8 mouse cellular contexts compared by ENCODE assay signal in the genomic region with DNA sequence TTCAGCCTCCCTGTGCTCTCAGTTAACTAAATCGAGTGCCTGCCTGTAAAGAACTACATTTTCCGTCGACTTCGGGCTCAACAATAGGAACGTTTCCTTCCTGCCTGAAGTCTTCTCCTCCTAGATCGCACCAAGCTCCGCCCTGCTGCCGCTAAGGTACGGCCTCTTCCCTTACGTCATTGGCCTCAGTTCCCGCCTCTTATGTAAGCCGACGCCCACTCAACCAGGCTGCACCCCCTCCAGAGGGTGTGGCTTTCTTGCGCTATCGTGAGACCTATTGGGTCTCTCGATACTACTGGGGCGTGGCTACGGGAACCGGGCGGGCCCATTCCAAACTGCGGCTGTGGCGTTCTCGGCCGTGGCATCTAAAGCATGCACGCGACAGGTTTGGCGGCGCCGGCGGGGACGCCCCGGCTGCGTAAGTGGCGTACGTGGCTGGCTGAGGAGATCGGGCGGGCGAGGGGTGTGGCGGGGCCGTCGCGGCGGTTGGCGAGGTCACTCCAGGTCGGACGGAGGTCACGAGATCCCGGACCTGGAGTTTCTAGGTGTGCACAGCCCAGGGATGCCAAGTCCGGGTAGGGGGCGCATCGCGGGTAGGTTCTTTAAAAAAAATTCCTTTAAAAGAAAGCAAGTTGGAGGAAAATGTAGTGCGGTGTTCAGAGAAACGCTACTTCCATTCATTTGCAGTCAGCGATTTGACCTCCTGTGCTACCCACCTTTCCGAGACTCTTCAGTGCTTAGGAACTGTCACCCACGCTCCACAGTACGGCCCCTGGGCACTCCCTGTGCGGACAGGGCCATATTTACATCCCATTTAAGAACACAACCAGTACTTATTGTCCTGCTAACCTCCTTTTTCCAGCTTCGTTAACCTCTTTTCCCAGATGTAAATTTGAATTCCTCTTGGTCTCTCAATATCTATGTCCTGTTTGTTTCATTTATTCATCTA. TPM values are rescaled to one million over a fixed set of nuclear protein-coding genes. Genes with fewer than 3 reads are reported as not detected.
A peak's percentile ranks its signal among the peaks of the same experiment; 100 is the strongest.
DNase-seq lines count a peak whose midpoint lies in the region; ATAC-seq and TF ChIP-seq lines count a peak whose summit lies in the region.

Gene Yif1b (plus strand): TSS at position 311 of the 949 bp plus-strand sequence.

- peak; percentile 100 for DNase-seq in A20 (ENCODE audit: low read depth, low spot score)
- peak; percentile 98 for DNase-seq in heart, adult 9 months (ENCODE audit: low spot score in 2 of 2)
- peak; percentile 93 to 97 for DNase-seq in monocyte, adult 2 months (ENCODE audit: low read depth in 1 of 2, low spot score in 2 of 2)
- peak; percentile 98 to 99 for DNase-seq in spleen, postnatal 36 days (ENCODE audit: low spot score in 2 of 2)

- TF ChIP-seq POLR2A in bone marrow macrophage, adult 2 months (IDR thresholded peaks at IDR 0.05; ENCODE audit: borderline replicate concordance, low read depth, low read length) = no peak
- TF ChIP-seq POLR2A in embryonic fibroblast, embryonic 13.5 days (IDR thresholded peaks at IDR 0.05; ENCODE audit: low read depth, low read length) = peak; percentile 93

- no peaks in the 10 kb centered on the region for H3K36me3 ChIP-seq in kidney, embryonic 14.5 days (ENCODE audit: control insufficient read depth, insufficient read depth, low read length)
- no peaks in the 10 kb centered on the region for H3K36me3 ChIP-seq in limb, embryonic 15.5 days

- peak within 1 kb of the TSS; percentile 61 for H3K4me3 ChIP-seq in bone marrow macrophage, adult 2 months (ENCODE audit: insufficient read depth, low read length)
- peak within 1 kb of the TSS; percentile 87 for H3K4me3 ChIP-seq in embryonic fibroblast, embryonic 13.5 days (ENCODE audit: insufficient read depth, low read length)
- peak within 1 kb of the TSS; percentile 71 for H3K4me3 ChIP-seq in kidney, embryonic 14.5 days (ENCODE audit: low read length)
- H3K4me3 ChIP-seq in limb, embryonic 15.5 days = peak within 1 kb of the TSS; percentile 73

- WGBS in kidney, embryonic 14.5 days = under 1% methylated on average over 60 of the region's 60 CpGs
- under 1% methylated on average over 60 of the region's 60 CpGs for WGBS in limb, embryonic 15.5 days

- peak within 1 kb of the TSS; percentile 85 for H3K27ac ChIP-seq in bone marrow macrophage, adult 2 months (ENCODE audit: insufficient read depth, low read depth, low read length)
- peak within 1 kb of the TSS; percentile 76 for H3K27ac ChIP-seq in embryonic fibroblast, embryonic 13.5 days (ENCODE audit: insufficient read depth, low read length)
- H3K27ac ChIP-seq in kidney, embryonic 14.5 days (ENCODE audit: low read depth, low read length) = peak within 1 kb of the TSS; percentile 88
- H3K27ac ChIP-seq in limb, embryonic 15.5 days = peak within 1 kb of the TSS; percentile 96

- H3K9me3 ChIP-seq in kidney, embryonic 14.5 days (ENCODE audit: control insufficient read depth, low read length) = no peaks in the 10 kb centered on the region
- no peaks in the 10 kb centered on the region for H3K9me3 ChIP-seq in limb, embryonic 15.5 days

- H3K4me2 ChIP-seq in kidney, embryonic 14.5 days (replicated peaks; ENCODE audit: low read depth, low read length) = peak within 1 kb of the TSS; percentile 69
- H3K4me2 ChIP-seq in limb, embryonic 15.5 days = peak within 1 kb of the TSS; percentile 69

- peak; percentile 97 for ATAC-seq in kidney, embryonic 14.5 days (ENCODE audit: low FRiP score, low TSS enrichment)
- peak; percentile 96 for ATAC-seq in limb, embryonic 15.5 days (ENCODE audit: insufficient number of reproducible peaks, low FRiP score, low TSS enrichment, low read depth)

- H3K4me1 ChIP-seq in bone marrow macrophage, adult 2 months (ENCODE audit: control insufficient read depth, insufficient read depth, low read length) = peaks cover 21% of the 10 kb centered on the region
- H3K4me1 ChIP-seq in embryonic fibroblast, embryonic 13.5 days (ENCODE audit: control insufficient read depth, insufficient read depth, low read length) = peaks cover 8% of the 10 kb centered on the region
- peaks cover 8% of the 10 kb centered on the region; the same call in 1 of the 2 replicates for H3K4me1 ChIP-seq in kidney, embryonic 14.5 days (ENCODE audit: control insufficient read depth, insufficient read depth, low read length)
- H3K4me1 ChIP-seq in limb, embryonic 15.5 days = peaks cover 16% of the 10 kb centered on the region

- peak within 1 kb of the TSS; percentile 68 for H3K9ac ChIP-seq in kidney, embryonic 14.5 days (ENCODE audit: low read depth, low read length)
- H3K9ac ChIP-seq in limb, embryonic 15.5 days = peak within 1 kb of the TSS; percentile 64

- H3K27me3 ChIP-seq in kidney, embryonic 14.5 days (ENCODE audit: control insufficient read depth, insufficient read depth, low read length) = no peaks in the 10 kb centered on the region
- no peaks in the 10 kb centered on the region for H3K27me3 ChIP-seq in limb, embryonic 15.5 days

- TF ChIP-seq CTCF in bone marrow macrophage, adult 2 months (IDR thresholded peaks at IDR 0.05; ENCODE audit: low read depth, low read length) = no peak
- no peak for TF ChIP-seq CTCF in embryonic fibroblast, embryonic 13.5 days (IDR thresholded peaks at IDR 0.05; ENCODE audit: borderline replicate concordance, insufficient read depth, low read length)

RNA-seq across cellular contexts. Expression of gene Yif1b, which starts in this region (rescaled TPM):
- polyA plus RNA-seq in bone marrow macrophage, adult 2 months (2012; ENCODE audit: insufficient read depth, insufficient read length, missing spikeins) = 29.7 and 33.8 TPM in 2 replicates
- 67.7 and 68.0 TPM in 2 replicates for polyA plus RNA-seq in embryonic fibroblast, embryonic 13.5 days (2011; ENCODE audit: insufficient read length, low read depth, missing spikeins)
- polyA plus RNA-seq in kidney, embryonic 14.5 days (2014; fragmentation: Nextera tagmentation; extraction: Ambion mirVana) = 120 and 132 TPM in 2 replicates
- 137 and 141 TPM in 2 replicates for polyA plus RNA-seq in limb, embryonic 15.5 days (2015; fragmentation: Nextera tagmentation; extraction: Ambion mirVana)

Comparison
In these comparisons a context has a peak if more than half of its experiments do, and no peak if none do; other contexts are left out.
1. Peak in every context shown above with its lines: DNase-seq, ATAC-seq, H3K4me3 ChIP-seq and H3K27ac ChIP-seq.